ENCODE assay signal across 8 mouse cellular contexts in genomic region chr5:93133445-93134244, GRCm38 (mm10). TPM values are rescaled to one million over a fixed set of nuclear protein-coding genes. Genes with fewer than 3 reads are reported as not detected.
DNase-seq lines count a peak whose midpoint lies in the region; ATAC-seq and TF ChIP-seq lines count a peak whose summit lies in the region.

No protein-coding gene starts in this region.

- H3K4me1 ChIP-seq in spleen, adult 2 months (ENCODE audit: control insufficient read depth, insufficient read depth, insufficient read length), result peaks cover 41% of the 10 kb centered on the region
- H3K4me1 ChIP-seq in kidney, embryonic 15.5 days, result peaks cover 84% of the 10 kb centered on the region
- H3K4me1 ChIP-seq in neural tube, embryonic 12.5 days, result peaks cover 68% of the 10 kb centered on the region

- intact Hi-C loops in heart, postnatal 36 days (cut with DNase I), result loop anchor here (2.0 kb wide), 1 partner anchor 41 kb away; the partner anchor contains the start of gene Sept11

- H3K9me3 ChIP-seq in kidney, embryonic 15.5 days (replicated peaks), result no peaks in the 10 kb centered on the region
- H3K9me3 ChIP-seq in neural tube, embryonic 12.5 days, result no peaks in the 10 kb centered on the region

- no peak overlapping the region for H3K4me3 ChIP-seq in spleen, adult 2 months (ENCODE audit: extremely low read depth, insufficient read depth, insufficient read length)
- no peak overlapping the region for H3K4me3 ChIP-seq in kidney, embryonic 15.5 days (replicated peaks)
- H3K4me3 ChIP-seq in neural tube, embryonic 12.5 days, result no peak overlapping the region

- no peaks in the 10 kb centered on the region for H3K36me3 ChIP-seq in spleen, adult 2 months (ENCODE audit: control insufficient read depth, insufficient read depth, low read length)
- H3K36me3 ChIP-seq in kidney, embryonic 15.5 days, result peaks cover 8% of the 10 kb centered on the region
- H3K36me3 ChIP-seq in neural tube, embryonic 12.5 days, result peaks cover 3% of the 10 kb centered on the region; the same call in 1 of the 2 replicates

- peak overlapping the region; percentile 42 for H3K4me2 ChIP-seq in kidney, embryonic 15.5 days
- peak overlapping the region; percentile 50 for H3K4me2 ChIP-seq in neural tube, embryonic 12.5 days (replicated peaks)

- no peaks in the 10 kb centered on the region for H3K27me3 ChIP-seq in spleen, adult 2 months (ENCODE audit: control insufficient read depth, insufficient read depth, low read length)
- H3K27me3 ChIP-seq in kidney, embryonic 15.5 days, result no peaks in the 10 kb centered on the region
- no peaks in the 10 kb centered on the region for H3K27me3 ChIP-seq in neural tube, embryonic 12.5 days (replicated peaks)

- WGBS in spleen, adult 2 months, result 26% methylated on average over 10 of the region's 10 CpGs
- WGBS in kidney, embryonic 15.5 days, result 8% methylated on average over 10 of the region's 10 CpGs
- WGBS in neural tube, embryonic 12.5 days, result 11% methylated on average over 10 of the region's 10 CpGs

- peak; percentile 87 for DNase-seq in heart, adult 11 months
- no peak for DNase-seq in heart, postnatal 36 days
- peak in 1 of 2 experiments; percentile 48 for DNase-seq in spleen, adult 2 months (ENCODE audit: low read depth in 1 of 2, low spot score in 2 of 2)
- DNase-seq in spleen, postnatal 10 days (ENCODE audit: low spot score in 2 of 2), result no peak
- no peak for DNase-seq in adrenal gland, adult (ENCODE audit: inconsistent age in 2 of 2, low spot score in 1 of 2)
- DNase-seq in spleen, adult 18-20 months, result no peak

- no peak for TF ChIP-seq POLR2A in spleen, adult 2 months (IDR thresholded peaks at IDR 0.05; ENCODE audit: low read depth, low read length)

- TF ChIP-seq CTCF in spleen, adult 2 months (IDR thresholded peaks at IDR 0.05; ENCODE audit: extremely low read depth, insufficient read depth, insufficient read length, insufficient replicate concordance), result no peak

- H3K27ac ChIP-seq in spleen, adult 2 months (ENCODE audit: insufficient read depth, low read length), result peak overlapping the region; percentile 63
- H3K27ac ChIP-seq in kidney, embryonic 15.5 days, result peak overlapping the region; percentile 92
- H3K27ac ChIP-seq in neural tube, embryonic 12.5 days, result peak overlapping the region; percentile 15; the same call in 1 of the 2 replicates

- ATAC-seq in kidney, embryonic 15.5 days (replicated peaks; ENCODE audit: low FRiP score), result peak; percentile 20; the same call in 1 of the 2 replicates
- ATAC-seq in neural tube, embryonic 12.5 days (ENCODE audit: low FRiP score, low read depth), result peak; percentile 63

- H3K9ac ChIP-seq in kidney, embryonic 15.5 days, result no peak overlapping the region
- peak overlapping the region; percentile 9; the same call in 1 of the 2 replicates for H3K9ac ChIP-seq in neural tube, embryonic 12.5 days

RNA-seq across cellular contexts. Expression of gene Sept11, which starts 40.4 kb away (rescaled TPM):
- 10 to 100 TPM; 29.9 to 32.5 TPM for total RNA-seq in heart, postnatal 36 days (2021)
- polyA plus RNA-seq in spleen, adult 2 months (2012; rRNA removed), result 21.2 and 26.0 TPM in 2 replicates
- polyA plus RNA-seq in kidney, embryonic 15.5 days (2015; fragmentation: Nextera tagmentation; extraction: Ambion mirVana), result 221 and 222 TPM in 2 replicates
- 253 and 266 TPM in 2 replicates for polyA plus RNA-seq in neural tube, embryonic 12.5 days (2016; fragmentation: Nextera tagmentation; extraction: Ambion mirVana)

Comparison
In these comparisons a context has a peak if more than half of its experiments do, and no peak if none do; other contexts are left out.
1. H3K27ac ChIP-seq: peak in every context shown above with its lines; median percentile 92 in kidney, embryonic 15.5 days; 63 in spleen, adult 2 months; 15 in neural tube, embryonic 12.5 days.